Mouse (Mus musculus) intestine, postnatal 0 days (tissue): ENCODE data around the gene Gpc6. TPM values are rescaled to one million over a fixed set of nuclear protein-coding genes. Genes with fewer than 3 reads are reported as not detected.

Source experiments
- ATAC-seq: fragments of 200-750 bp; cut with Nextera tagmentation; 2 replicates; pipeline ENCODE4 v1.8.0; 2017; ENCODE audit warnings: mild to moderate bottlenecking, moderate TSS enrichment, moderate library complexity
- H3K27ac ChIP-seq: fragments of 300-500 bp; sonication (generic); 2 replicates; pipeline ENCODE4 v1.5.1; 2014; ENCODE audit warnings: mild to moderate bottlenecking, low read depth, low read length, moderate library complexity
- H3K27me3 ChIP-seq: fragments of 300-500 bp; sonication (generic); replicated peaks from 2 replicates; pipeline ENCODE4 v1.6.1; 2014; ENCODE audit warnings: low read length, mixed read lengths; ENCODE audit not compliant: control insufficient read depth, insufficient read depth
- H3K36me3 ChIP-seq: fragments of 300-500 bp; sonication (generic); 2 replicates; pipeline ENCODE4 v1.6.1; 2014; ENCODE audit warnings: mild to moderate bottlenecking, moderate library complexity; ENCODE audit not compliant: control insufficient read depth, insufficient read depth
- H3K4me1 ChIP-seq: fragments of 300-500 bp; sonication (generic); replicated peaks from 2 replicates; pipeline ENCODE4 v1.6.1; 2014; ENCODE audit warnings: antibody characterized with exemption, low read length, mixed read lengths; ENCODE audit not compliant: control insufficient read depth, insufficient read depth
- H3K4me2 ChIP-seq: fragments of 300-500 bp; sonication (generic); replicated peaks from 2 replicates; pipeline ENCODE4 v1.6.1; 2014; ENCODE audit warnings: low read depth, mild to moderate bottlenecking, moderate library complexity
- H3K4me3 ChIP-seq: fragments of 300-500 bp; sonication (generic); 2 replicates; pipeline ENCODE4 v1.5.1; 2014; ENCODE audit warnings: low read depth, low read length
- H3K9ac ChIP-seq: fragments of 300-500 bp; sonication (generic); 2 replicates; pipeline ENCODE4 v1.6.1; 2014; ENCODE audit warnings: mild to moderate bottlenecking, low read depth, low read length
- H3K9me3 ChIP-seq: fragments of 300-500 bp; sonication (generic); 2 replicates; pipeline ENCODE4 v1.6.1; 2016; ENCODE audit warnings: mixed run types; ENCODE audit not compliant: control insufficient read depth
- CTCF ChIP-seq: sonication (generic); IDR thresholded peaks from 2 replicates; pipeline ENCODE4 v1.5.1; 2016; ENCODE audit warnings: low read depth, mild to moderate bottlenecking, control low read depth, antibody characterized with exemption, moderate library complexity
- WGBS: fragments of 180-500 bp; shearing (Covaris S2); extraction: QIAGEN DNeasy Blood & Tissue Kit; methylation state at CpG from one replicate; pipeline ENCODE4 v1.1.7; 2014; 5-methylcytosine and 5-hydroxymethylcytosine counted together
- polyA plus RNA-seq: library from polyadenylated mRNA; unstranded; fragments of >200 nt; fragmentation: Nextera tagmentation; extraction: Ambion mirVana; gene quantifications from 2 replicates; pipeline ENCODE4 v1.2.1, GENCODE M21; 2015

The Gpc6 gene
- polyA plus RNA-seq, 1 experiment from 2014 or later, result 6.6 TPM

- Histone ChIP-seq H3K4me2 (no peak overlapping the region), H3K9ac (no peak overlapping the region), H3K36me3 (no peaks in the 10 kb centered on the region), H3K9me3 (no peaks in the 10 kb centered on the region), H3K27ac (no peak overlapping the region), H3K4me1 (no peaks in the 10 kb centered on the region), H3K4me3 (no peak overlapping the region), H3K27me3 (no peaks in the 10 kb centered on the region)
- no peak for ATAC-seq
- no peak for TF ChIP-seq CTCF
- WGBS, result 68% methylated on average over 4 of the region's 4 CpGs
Measured at GRCm38 (mm10) chr14:117767861-117768260, 842.7 kb downstream of the Gpc6 start.

DNA sequence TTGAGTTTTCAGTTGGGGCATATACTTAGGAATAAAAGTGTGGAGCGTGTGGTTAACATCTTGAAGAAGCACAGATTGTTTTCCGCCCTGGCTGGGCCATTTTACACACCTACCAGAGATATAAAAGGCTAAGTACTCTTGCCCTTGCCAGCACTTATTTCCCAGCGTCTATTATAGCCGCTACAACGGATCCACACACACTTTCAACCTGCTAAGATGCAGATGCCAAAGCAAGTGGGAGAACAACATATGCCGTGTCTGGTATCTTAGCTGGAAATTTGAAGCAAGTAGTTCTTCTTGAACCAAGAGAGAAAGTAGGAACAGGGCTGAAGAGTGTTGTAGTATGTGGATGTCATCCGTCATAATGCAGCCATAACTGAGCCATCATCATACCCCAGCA is 843.6 kb downstream of the Gpc6 start:
- H3K4me3 ChIP-seq, result no peak overlapping the region
- H3K27me3 ChIP-seq, result no peaks in the 10 kb centered on the region
- no peak overlapping the region for H3K4me2 ChIP-seq
- no peak for TF ChIP-seq CTCF
- 91% methylated on average over 7 of the region's 7 CpGs for WGBS
- H3K9ac ChIP-seq, result no peak overlapping the region
- H3K4me1 ChIP-seq, result no peaks in the 10 kb centered on the region
- no peaks in the 10 kb centered on the region for H3K36me3 ChIP-seq
- H3K27ac ChIP-seq, result no peak overlapping the region
- no peak for ATAC-seq
- H3K9me3 ChIP-seq, result no peaks in the 10 kb centered on the region

DNA sequence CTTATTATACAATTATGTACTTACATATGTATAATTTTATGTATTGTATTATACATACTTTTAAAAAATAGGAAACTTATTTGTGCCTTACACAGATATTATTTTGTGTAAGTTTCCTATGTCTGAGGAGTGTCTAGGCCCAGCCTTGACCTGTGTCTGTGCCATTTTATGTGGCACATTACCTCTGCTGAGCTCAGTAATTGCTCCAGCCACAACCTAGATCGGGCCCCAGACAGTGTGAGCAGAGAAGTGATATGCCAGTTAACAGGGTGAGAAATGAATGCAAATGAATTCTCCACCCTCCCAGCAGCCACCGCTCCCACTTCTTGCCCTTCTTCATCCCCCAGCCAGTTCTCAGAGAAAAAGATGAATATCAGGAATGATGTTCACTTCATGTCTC is 848.3 kb downstream of the Gpc6 start:
- ATAC-seq, result no peak
- 91% methylated on average over 2 of the region's 2 CpGs for WGBS
- H3K9ac ChIP-seq, result no peak overlapping the region
- no peaks in the 10 kb centered on the region for H3K27me3 ChIP-seq
- no peak overlapping the region for H3K27ac ChIP-seq
- no peak overlapping the region for H3K4me3 ChIP-seq
- no peak overlapping the region for H3K4me2 ChIP-seq
- no peak for TF ChIP-seq CTCF
- H3K9me3 ChIP-seq, result no peaks in the 10 kb centered on the region
- H3K36me3 ChIP-seq, result no peaks in the 10 kb centered on the region
- no peaks in the 10 kb centered on the region for H3K4me1 ChIP-seq

- Histone ChIP-seq H3K4me1 (no peaks in the 10 kb centered on the region), H3K27ac (no peak overlapping the region), H3K4me3 (no peak overlapping the region), H3K4me2 (no peak overlapping the region), H3K9me3 (no peaks in the 10 kb centered on the region), H3K9ac (no peak overlapping the region), H3K36me3 (no peaks in the 10 kb centered on the region), H3K27me3 (no peaks in the 10 kb centered on the region)
- 89% methylated on average over 13 of the region's 13 CpGs for WGBS
- TF ChIP-seq CTCF, result no peak
- no peak for ATAC-seq
Measured at GRCm38 (mm10) chr14:117777866-117778500, 852.9 kb downstream of the Gpc6 start.

DNA sequence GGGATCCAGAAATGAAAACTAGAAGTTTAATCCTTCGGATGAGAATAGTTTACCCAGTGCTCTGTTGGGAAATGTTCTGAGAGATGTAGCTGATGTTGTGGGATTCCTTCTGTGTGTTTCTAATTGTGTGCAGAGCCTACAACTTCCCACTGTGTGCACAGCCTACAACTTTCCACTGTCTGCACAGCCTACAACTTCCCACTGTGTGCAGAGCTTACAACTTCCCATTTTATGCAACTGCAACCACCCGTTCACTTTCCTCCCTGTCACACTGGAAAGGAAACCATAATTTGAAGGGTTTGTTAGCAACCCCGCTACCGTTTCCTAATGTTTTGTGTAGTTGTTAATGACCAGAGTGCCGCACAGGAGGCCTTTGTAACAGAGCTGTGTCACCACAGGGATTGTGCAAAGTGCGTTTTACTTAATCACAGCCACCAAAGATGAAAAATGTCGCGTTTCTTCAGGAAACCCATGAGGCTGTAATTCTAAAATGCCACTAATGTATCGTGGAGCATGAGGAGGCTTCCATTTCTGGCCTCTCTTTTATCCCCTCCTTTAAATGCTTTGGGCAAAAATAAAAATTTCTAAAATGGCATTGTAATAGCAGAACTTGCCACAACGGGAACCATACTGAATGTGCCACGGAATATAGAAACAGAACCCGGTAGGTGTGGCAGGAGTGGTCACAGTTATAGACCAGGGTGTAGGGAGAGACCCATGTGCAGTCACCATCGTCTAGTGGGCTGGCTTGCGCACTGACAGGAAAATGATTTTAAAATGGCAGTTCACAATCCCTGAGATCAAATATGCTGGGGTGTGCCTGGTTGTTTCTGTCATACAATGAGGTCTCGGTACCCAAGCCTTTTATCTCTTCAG is 853.7 kb downstream of the Gpc6 start:
- no peak overlapping the region for H3K4me3 ChIP-seq
- ATAC-seq, result no peak
- no peak for TF ChIP-seq CTCF
- H3K9me3 ChIP-seq, result no peaks in the 10 kb centered on the region
- 81% methylated on average over 15 of the region's 15 CpGs for WGBS
- H3K4me2 ChIP-seq, result no peak overlapping the region
- H3K4me1 ChIP-seq, result no peaks in the 10 kb centered on the region
- H3K27me3 ChIP-seq, result no peaks in the 10 kb centered on the region
- no peaks in the 10 kb centered on the region for H3K36me3 ChIP-seq
- no peak overlapping the region for H3K9ac ChIP-seq
- H3K27ac ChIP-seq, result no peak overlapping the region

- Histone ChIP-seq H3K27me3 (no peaks in the 10 kb centered on the region), H3K27ac (no peak overlapping the region), H3K9ac (no peak overlapping the region), H3K4me3 (no peak overlapping the region), H3K9me3 (no peaks in the 10 kb centered on the region), H3K4me1 (no peaks in the 10 kb centered on the region), H3K36me3 (no peaks in the 10 kb centered on the region), H3K4me2 (no peak overlapping the region)
- 61% methylated on average over 5 of the region's 5 CpGs for WGBS
- no peak for TF ChIP-seq CTCF
- ATAC-seq, result no peak
Measured at GRCm38 (mm10) chr14:117781724-117782123, 856.6 kb downstream of the Gpc6 start.
